Mouse (Mus musculus): Measurements from ENCODE around the gene Gramd1a. TPM values are rescaled to one million over a fixed set of nuclear protein-coding genes. Genes with fewer than 3 reads are reported as not detected.

Gramd1a gene
- polyA plus RNA-seq, 1 experiment from 2014 or later: 97.4 TPM

DNA sequence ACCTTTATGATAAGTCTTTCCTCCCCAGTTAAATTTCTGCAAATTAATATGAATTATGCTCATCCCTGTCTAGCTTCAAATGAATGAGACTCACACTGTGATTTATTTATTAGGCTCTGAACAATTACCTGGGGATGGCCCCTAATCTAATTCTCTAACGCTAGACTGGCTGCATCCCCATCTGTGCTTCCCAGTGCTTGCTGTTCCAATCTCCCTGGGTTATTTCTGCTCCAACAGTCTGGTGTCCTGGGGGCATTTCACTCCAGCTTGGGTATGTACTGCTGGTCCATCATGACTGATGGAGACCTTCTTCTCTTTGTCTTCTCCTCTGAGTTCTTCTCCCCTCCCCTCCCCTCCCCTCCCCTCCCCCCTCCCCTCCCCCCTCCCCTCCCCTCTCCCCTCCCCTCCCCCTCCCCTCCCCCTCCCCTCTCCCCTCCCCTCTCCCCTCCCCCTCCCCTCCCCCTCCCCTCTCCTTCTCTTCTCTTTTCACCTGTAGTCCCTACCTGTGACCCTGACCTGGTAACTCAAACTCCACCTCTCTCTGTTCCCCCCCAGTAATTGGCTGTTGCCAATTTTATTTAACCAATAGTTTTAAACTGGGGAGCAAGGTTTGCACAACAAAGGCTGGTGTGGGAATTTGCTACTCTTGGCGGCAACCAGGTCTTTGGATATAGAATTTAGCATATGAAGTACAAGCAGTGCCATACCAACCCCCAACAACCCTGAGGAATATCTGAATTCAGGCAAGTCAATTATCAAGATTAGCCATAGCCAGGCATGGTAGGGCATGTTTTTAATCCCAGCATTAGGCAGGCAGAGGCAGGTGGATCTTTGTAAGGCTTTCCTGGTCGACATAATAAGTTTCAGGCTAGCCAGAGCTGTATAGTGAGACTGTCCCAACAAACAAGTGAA, 8.2 kb upstream of the Gramd1a start:
- no peak overlapping the region for H3K9ac ChIP-seq
- 0 out of 2 replicates have a peak, but pooled peaks cover 4% of the 10 kb centered on the region for H3K9me3 ChIP-seq
- no peak for ATAC-seq (ENCODE audit: insufficient number of reproducible peaks, insufficient read depth, low FRiP score, low TSS enrichment)

DNA sequence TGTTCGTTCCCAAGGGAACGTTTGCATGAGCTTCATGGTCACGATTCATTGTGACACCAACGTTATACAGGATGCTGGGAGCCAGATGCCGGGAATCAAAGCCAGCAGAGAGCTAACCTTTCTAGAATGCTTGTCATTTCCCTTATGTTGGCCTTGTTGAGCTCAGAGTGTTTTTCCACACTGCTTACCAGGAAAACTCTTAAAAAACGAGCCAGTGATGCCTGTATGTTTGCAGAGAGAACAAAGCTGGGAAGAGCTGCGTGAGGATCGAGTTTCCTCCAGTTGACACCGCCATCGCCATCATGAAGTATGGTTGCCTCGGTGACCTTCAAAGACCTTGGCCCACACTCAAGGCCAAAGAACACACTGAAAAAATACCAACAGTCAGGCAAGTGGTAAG, 6.6 kb upstream of the Gramd1a start:
- Histone ChIP-seq H3K9me3 (0 out of 2 replicates have a peak, but pooled peaks cover 4% of the 10 kb centered on the region), H3K4me2 (replicated peaks) (no peak overlapping the region), H3K4me3 (no peak overlapping the region), H3K4me1 (no peaks in the 10 kb centered on the region), H3K36me3 (no peaks in the 10 kb centered on the region), H3K27me3 (no peaks in the 10 kb centered on the region), H3K27ac (no peak overlapping the region), H3K9ac (no peak overlapping the region)
- 74% methylated on average over 11 of the region's 11 CpGs for WGBS
- no peak for ATAC-seq (ENCODE audit: insufficient number of reproducible peaks, insufficient read depth, low FRiP score, low TSS enrichment)

More for the DNA sequence above, 8.2 kb upstream of the Gramd1a start:
- 66% methylated on average over 3 of the region's 3 CpGs for WGBS
- Histone ChIP-seq H3K27ac (no peak overlapping the region), H3K4me2 (replicated peaks) (no peak overlapping the region), H3K36me3 (no peaks in the 10 kb centered on the region), H3K4me1 (no peaks in the 10 kb centered on the region), H3K4me3 (no peak overlapping the region), H3K27me3 (no peaks in the 10 kb centered on the region)

DNA sequence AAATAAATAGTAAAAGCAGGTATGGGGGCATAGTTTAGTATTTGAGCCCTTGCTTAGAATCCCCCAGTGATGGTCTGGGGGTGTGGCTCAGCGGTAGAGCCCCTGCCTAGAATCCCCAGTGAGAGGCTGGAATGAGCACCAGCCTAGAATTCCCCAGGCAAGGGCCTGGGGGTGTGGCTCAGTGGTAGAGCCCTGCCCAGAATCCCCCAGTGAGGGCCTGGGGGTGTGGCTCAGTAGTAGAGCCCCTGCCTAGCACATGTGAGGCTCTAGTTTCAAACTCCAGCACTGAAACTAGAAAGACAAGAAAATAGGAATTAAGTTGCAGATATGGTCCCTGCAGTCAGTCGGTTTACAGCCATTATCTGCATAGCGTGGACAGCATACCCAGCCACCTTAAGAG, 6.1 kb upstream of the Gramd1a start:
- no peak overlapping the region for H3K4me3 ChIP-seq
- WGBS: 43% methylated on average over 3 of the region's 3 CpGs
- no peak overlapping the region for H3K27ac ChIP-seq
- H3K36me3 ChIP-seq: no peaks in the 10 kb centered on the region
- no peak overlapping the region for H3K4me2 ChIP-seq (replicated peaks)
- H3K9me3 ChIP-seq: 0 out of 2 replicates have a peak, but pooled peaks cover 4% of the 10 kb centered on the region
- no peaks in the 10 kb centered on the region for H3K27me3 ChIP-seq
- H3K9ac ChIP-seq: no peak overlapping the region
- H3K4me1 ChIP-seq: no peaks in the 10 kb centered on the region
- no peak for ATAC-seq (ENCODE audit: insufficient number of reproducible peaks, insufficient read depth, low FRiP score, low TSS enrichment)

DNA sequence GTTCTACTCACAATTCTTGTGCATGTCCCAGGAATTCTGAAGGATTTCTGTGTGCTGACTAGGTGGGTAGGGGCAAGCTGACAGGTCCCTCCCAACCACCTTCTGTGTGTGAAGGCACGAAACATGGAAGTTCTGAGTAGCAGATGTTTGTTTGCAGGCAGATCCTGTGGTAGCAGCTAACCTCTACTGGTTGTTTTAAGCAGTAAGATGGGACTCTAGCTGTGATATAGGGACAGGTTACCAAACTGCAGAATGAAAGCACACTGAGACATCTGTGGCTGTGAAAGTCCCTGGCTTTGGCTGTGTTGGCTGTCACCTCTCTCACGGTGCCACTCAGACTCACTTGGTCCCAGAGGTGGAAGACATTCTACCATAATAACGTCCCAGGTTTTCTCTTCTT, 5.5 kb upstream of the Gramd1a start:
- no peaks in the 10 kb centered on the region for H3K4me1 ChIP-seq

DNA sequence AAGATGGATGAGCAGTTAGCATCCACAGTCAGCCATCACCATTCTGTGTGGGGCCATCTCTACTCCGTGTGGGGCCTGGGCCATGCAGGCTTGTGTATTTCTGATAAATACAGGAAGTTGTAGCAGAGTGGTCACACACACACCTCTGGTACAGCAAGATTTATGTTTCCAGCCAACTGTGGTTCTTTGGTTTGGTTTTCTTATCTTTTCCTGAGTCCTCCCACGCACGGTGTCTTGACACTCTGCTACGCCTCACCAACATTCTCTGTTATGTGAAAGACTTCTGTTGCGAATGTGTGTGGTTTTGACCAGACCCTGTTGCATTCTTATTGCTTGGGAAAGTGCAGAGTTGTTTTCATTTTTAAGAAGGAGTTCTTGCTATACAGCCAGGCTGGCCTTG, 5.1 kb upstream of the Gramd1a start:
- Histone ChIP-seq H3K9ac (no peak overlapping the region), H3K4me1 (peaks cover 5% of the 10 kb centered on the region; the same call in 1 of the 2 replicates), H3K27ac (no peak overlapping the region), H3K27me3 (no peaks in the 10 kb centered on the region), H3K4me2 (replicated peaks) (no peak overlapping the region), H3K4me3 (no peak overlapping the region), H3K9me3 (no peaks in the 10 kb centered on the region), H3K36me3 (no peaks in the 10 kb centered on the region)
- ATAC-seq (ENCODE audit: insufficient number of reproducible peaks, insufficient read depth, low FRiP score, low TSS enrichment): no peak
- 85% methylated on average over 5 of the region's 5 CpGs for WGBS

More for the DNA sequence above, 5.5 kb upstream of the Gramd1a start:
- Histone ChIP-seq H3K27me3 (no peaks in the 10 kb centered on the region), H3K4me3 (no peak overlapping the region), H3K9me3 (0 out of 2 replicates have a peak, but pooled peaks cover 3% of the 10 kb centered on the region), H3K4me2 (replicated peaks) (no peak overlapping the region), H3K36me3 (no peaks in the 10 kb centered on the region), H3K27ac (no peak overlapping the region), H3K9ac (no peak overlapping the region)
- ATAC-seq (ENCODE audit: insufficient number of reproducible peaks, insufficient read depth, low FRiP score, low TSS enrichment): no peak
- 89% methylated on average over 3 of the region's 3 CpGs for WGBS

DNA sequence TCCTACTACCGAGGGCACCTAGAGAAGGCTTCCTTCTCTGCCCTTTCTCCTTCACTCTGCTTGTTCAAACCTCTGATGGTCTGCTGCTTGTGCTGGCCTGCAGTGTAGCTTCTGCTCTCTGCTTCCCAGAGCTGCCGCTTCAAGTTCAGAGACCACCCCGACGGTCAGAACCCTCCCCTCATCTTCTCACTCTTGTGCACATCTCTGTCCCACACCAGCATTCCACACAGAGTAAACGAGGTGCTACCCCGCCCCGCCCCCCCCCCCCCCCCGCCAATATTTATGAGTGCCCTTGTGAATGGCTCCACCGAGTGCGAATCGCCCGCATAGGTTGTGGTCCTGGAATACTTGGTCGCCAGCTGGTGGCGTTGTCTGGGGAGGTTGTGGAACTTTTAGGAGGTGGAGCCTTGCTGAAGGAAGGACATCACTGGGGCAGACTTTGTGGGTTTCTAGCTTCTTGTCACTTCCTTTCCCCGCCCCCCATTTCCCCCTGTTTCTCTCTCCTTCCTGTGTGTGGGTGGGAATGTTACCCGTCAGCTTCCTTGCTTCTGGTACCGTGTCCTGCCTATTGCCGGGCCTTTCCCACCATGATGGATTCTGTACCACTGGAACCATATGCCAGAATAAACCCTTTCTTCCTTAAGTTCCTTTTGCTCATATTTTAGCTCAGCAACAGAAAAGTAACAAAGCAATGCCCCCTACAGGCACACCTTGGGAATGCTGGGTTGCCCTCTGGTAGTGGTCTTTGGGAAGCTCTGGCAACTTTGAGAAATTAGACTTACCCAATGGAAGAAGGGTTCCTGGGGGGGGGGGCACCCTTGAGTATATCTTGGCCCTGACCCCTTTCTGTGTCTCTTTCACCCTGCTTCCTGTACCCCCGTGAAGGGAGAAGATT, 585 bp upstream of the Gramd1a start:
- H3K27ac ChIP-seq: no peak overlapping the region
- no peak for ATAC-seq (ENCODE audit: insufficient number of reproducible peaks, insufficient read depth, low FRiP score, low TSS enrichment)
- H3K4me2 ChIP-seq (replicated peaks): 0 out of 2 replicates have a peak overlapping the region, but pooled peaks have one; percentile 17
- WGBS: 43% methylated on average over 19 of the region's 19 CpGs
- H3K4me3 ChIP-seq: no peak overlapping the region
- H3K9me3 ChIP-seq: no peaks in the 10 kb centered on the region
- H3K36me3 ChIP-seq: no peaks in the 10 kb centered on the region
- no peaks in the 10 kb centered on the region for H3K27me3 ChIP-seq
- no peak overlapping the region for H3K9ac ChIP-seq
- H3K4me1 ChIP-seq: peaks cover 13% of the 10 kb centered on the region; the same call in 1 of the 2 replicates

DNA sequence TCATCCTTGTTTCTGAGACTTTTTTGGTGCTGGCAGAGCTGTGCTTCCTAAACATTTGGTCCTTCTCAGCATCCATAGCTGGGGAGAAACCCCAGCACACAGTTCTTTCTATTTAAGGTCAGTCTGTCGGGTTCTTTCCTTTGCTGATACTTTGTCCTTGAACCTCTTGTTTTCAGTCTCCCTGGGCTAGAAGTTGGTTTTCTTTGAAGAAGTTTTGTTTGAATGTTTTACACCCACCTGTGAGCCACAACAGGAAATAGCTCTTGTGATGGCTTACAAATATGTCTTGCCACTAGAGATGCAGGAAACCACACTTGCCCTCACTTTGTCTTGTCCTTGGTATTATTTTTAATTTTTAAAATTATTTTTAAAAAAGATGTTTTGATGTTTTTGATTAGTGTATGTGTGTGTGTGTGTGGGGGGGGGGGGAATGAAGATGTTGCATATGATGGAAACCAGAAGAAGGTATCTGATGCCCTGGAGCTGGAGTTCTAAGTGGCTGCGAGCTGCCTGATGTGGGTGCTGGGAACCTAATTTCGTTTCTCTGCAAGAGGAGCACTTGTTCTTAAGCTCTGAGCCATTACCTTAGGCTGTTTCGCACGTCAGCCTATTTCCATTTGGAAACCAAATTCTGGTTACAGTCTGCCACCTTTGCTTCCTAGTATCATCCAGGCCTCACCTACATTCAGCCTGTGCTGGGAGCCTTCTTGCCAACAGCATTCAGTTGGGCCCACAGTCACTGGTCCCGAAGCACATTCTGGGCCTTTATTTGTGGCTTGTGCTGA, 2.0 kb downstream of the Gramd1a start:
- no peaks in the 10 kb centered on the region for H3K9me3 ChIP-seq
- peaks cover 26% of the 10 kb centered on the region for H3K4me1 ChIP-seq
- WGBS: 83% methylated on average over 6 of the region's 6 CpGs

DNA sequence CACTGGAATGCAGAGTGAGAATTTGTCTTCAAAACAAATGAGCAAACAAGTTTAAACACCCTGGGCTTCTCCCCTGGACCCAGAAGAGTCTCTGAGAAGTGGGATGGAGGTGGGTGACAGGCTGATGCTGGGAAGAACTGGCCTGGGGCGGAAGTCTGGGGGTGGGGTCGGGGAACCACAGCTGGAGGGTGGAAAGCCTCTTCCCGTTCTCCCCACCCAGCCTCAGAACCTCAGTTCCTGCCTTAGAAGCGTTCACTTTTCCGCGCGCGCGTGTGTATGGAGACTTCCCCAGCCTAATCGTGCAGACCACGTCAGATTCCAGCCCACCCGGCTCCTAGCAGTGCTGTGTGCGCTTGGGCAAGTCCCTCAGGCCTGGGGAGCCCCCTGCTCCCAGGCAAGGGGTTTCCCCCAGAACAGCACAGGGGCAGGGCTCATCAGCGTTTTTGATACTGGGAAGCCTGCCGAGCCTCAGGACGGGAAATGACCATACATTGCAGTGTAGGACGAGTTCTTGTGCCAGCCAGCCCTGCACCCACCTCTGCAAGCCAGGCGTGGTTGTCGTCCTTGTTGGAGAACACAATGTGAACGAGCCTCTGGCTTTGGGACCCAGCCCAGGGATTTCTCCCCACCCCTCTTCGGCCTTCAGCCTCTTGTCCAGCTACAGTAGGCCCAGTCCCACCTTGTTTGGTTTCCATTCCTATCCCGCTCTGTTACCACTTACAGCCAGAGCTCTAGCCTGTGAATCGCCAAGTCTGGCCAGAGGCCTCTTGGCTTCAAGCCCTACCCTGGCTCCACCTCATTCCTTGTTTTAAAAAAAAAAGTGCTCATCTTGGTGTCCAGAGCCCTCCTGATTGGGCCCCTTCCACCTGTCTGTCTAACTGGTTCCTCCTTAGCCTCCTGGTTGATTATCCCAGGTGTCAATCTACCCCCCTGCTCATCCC, 4.1 kb downstream of the Gramd1a start:
- Histone ChIP-seq H3K9ac (peak overlapping the region; percentile 94), H3K9me3 (no peaks in the 10 kb centered on the region), H3K36me3 (peaks cover 7% of the 10 kb centered on the region; the same call in 1 of the 2 replicates), H3K4me3 (peak overlapping the region; percentile 82), H3K4me1 (peaks cover 37% of the 10 kb centered on the region), H3K27ac (peak overlapping the region; percentile 95), H3K27me3 (no peaks in the 10 kb centered on the region), H3K4me2 (replicated peaks) (peak overlapping the region; percentile 81)
- 17% methylated on average over 23 of the region's 23 CpGs for WGBS
- ATAC-seq (ENCODE audit: insufficient number of reproducible peaks, insufficient read depth, low FRiP score, low TSS enrichment): peak; percentile 38

More for the DNA sequence above, 2.0 kb downstream of the Gramd1a start:
- H3K27me3 ChIP-seq: no peaks in the 10 kb centered on the region
- H3K9ac ChIP-seq: no peak overlapping the region
- no peaks in the 10 kb centered on the region for H3K36me3 ChIP-seq
- no peak overlapping the region for H3K4me3 ChIP-seq
- no peak overlapping the region for H3K4me2 ChIP-seq (replicated peaks)
- ATAC-seq (ENCODE audit: insufficient number of reproducible peaks, insufficient read depth, low FRiP score, low TSS enrichment): no peak
- H3K27ac ChIP-seq: no peak overlapping the region

DNA sequence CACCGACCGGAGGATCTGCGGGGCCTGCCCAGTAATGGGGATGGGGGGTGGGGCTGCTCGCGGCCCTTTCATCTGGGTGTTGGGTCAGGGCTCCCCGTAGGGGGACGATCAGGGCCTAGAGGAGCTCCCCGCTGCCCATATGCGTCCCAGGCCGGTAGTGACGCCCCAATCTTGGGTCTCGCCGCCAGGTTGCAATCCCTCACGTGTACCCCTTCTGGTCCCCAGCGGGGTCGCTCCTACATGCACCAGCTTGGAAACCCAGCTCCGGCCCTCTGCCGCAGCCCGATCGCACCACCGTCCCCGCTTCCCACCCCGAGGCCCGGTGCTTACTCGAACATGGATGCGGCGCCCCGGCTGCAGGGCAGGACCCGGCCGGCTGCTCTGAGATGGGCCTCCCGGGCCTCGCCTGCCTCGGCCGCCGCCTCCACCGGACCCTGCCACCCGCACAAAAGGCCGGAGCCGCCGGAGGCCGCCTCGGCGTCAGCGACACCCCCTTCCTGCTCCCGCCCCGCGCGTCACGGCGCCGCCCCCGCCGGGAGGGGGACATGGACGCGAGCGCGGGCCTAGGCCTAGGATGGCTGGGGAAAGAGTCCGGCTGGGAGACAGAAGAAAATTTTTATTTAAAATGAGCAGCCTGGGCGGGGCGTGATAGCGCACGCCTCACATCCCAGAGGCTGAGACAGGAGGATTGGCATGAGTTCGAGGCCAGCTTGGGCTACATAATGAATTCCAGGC, 5.0 kb downstream of the Gramd1a start:
- WGBS: under 1% methylated on average over 55 of the region's 63 CpGs
- H3K9me3 ChIP-seq: no peaks in the 10 kb centered on the region
- H3K4me3 ChIP-seq: peak overlapping the region; percentile 82
- H3K4me2 ChIP-seq (replicated peaks): peak overlapping the region; percentile 81
- no peaks in the 10 kb centered on the region for H3K27me3 ChIP-seq
- peaks cover 32% of the 10 kb centered on the region for H3K4me1 ChIP-seq
- ATAC-seq (ENCODE audit: insufficient number of reproducible peaks, insufficient read depth, low FRiP score, low TSS enrichment): peak; percentile 83
- H3K36me3 ChIP-seq: peaks cover 10% of the 10 kb centered on the region; the same call in 1 of the 2 replicates
- peak overlapping the region; percentile 94 for H3K9ac ChIP-seq
- peak overlapping the region; percentile 95 for H3K27ac ChIP-seq

Data from embryonic facial prominence, embryonic 12.5 days (tissue).